Mouse (Mus musculus) megakaryocyte, adult 5-6 weeks (primary cell): ENCODE data around the gene Prkag2. TPM values are rescaled to one million over a fixed set of nuclear protein-coding genes. Genes with fewer than 3 reads are reported as not detected.
"Not testable (repeated sequence)": the region's sequence is repeated elsewhere in the genome, so short reads cannot be mapped to it uniquely, and the experiment has no call there.

ENCODE experiments used
- ATAC-seq: 2 replicates; pipeline ENCODE4 v1.8.0; 2016; ENCODE audit warnings: mild to moderate bottlenecking, inconsistent platforms; ENCODE audit not compliant: poor library complexity, severe bottlenecking
- total RNA-seq, 2 experiments: library from RNA; stranded (forward) in 1 of 2; stranded (reverse) in 1 of 2; fragments of 153-499, 151-499 nt in 1 of 2; fragments of 221-1000, 200-1000 nt in 1 of 2; gene quantifications; 2 replicates each; pipeline versions ENCODE4 v1.2.3 to v1.2.4; 2015 to 2017

Prkag2 gene
- total RNA-seq, 2 experiments from 2014 or later, result 45.6 to 46.0 TPM

GRCm38 (mm10) chr5:24878713-24879112 lies 221.7 kb downstream of the Prkag2 start:
- ATAC-seq, result no peak

GRCm38 (mm10) chr5:24877836-24878624 lies 222.4 kb downstream of the Prkag2 start:
- no peak for ATAC-seq

GRCm38 (mm10) chr5:24876653-24877052 lies 223.8 kb downstream of the Prkag2 start:
- ATAC-seq, result no peak

- no peak for ATAC-seq
These were observed 226.3 kb downstream of the Prkag2 start for GRCm38 (mm10) chr5:24874111-24874510.

GRCm38 (mm10) chr5:24873221-24873620 lies 227.2 kb downstream of the Prkag2 start:
- no peak for ATAC-seq

- no peak for ATAC-seq
These were observed 229.2 kb downstream of the Prkag2 start for GRCm38 (mm10) chr5:24871276-24871675.

GRCm38 (mm10) chr5:24869796-24870289 lies 230.6 kb downstream of the Prkag2 start:
- no peak for ATAC-seq

DNA sequence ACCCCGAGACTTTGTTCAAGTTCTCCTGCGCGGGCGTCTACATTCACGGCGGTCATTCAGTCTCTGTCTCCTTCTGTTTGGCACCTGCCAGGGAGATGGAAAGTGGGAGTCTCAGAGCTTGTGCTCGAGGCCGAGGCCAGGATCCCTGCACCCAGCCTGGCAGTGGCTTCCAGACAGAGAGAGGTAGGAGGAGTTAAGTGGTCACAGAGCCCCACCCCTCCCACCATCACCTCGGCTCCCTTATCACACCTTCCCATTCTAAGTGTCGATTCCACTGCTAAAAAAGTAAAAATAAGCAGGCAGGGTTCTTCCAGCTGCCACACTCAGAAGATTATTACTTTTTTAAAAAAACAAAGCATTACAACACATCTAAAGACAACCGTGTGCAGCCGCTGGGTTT lies 236.6 kb downstream of the Prkag2 start:
- no peak for ATAC-seq

DNA sequence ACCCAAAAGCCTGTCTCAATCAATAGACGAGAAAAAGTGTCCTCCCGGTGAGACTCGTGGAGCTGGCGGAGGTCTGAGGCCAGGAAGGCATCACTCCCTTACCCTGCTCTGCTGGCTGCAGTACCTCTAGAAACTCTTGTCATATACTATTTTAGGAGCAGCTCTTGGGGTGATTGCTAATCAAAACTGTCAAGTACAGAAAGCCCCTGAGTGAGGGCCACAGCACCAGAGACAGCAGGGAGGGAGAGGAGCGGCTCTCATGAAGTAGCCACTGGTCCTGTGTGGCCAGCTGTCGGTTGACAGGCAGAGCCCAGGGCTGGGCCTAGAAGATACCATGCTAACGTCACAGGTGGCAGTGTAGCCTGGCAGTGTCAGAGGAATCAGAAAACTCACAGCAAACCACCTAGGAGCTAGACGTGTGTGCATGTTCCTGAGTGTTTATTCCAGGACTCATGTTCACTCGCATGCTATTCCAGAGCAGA lies 239.0 kb downstream of the Prkag2 start:
- ATAC-seq, result no peak

DNA sequence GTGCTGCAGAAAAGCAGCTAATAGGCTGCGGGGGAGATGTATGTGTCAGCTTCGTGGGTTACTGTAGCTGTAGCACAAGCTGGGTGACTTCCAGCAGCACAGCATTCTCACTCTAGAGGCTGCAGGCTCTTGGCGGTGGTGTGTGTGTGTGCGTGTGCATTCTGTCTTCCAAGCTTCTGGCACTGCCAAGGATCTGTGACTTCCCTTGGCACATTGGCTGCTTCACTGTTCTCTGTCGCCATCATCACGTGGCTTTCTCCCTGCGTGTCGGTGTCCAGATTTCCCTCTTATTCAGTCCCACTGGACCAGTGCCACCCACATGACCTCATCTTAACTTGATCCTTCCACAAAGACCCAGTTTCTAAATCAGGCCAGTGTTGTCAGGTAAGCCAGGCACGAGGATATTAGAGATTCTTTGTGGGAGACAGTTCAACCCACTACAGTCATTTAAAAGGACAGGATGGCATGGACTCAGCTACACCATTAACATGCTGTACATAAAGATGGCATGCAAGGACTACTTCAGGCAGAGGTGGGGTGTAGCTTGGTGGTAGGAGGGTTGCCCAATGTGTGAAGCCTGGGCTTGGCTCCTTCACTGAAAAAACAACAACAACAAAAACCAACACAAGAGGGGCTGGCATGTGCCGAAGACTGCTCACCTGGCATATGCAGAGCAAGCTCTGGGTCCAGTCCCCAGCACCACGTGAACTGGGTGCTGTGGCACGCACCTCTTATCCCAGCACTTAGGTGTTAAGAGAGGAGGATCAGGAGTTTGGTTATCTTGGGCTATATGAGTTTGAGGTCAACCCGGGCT lies 239.6 kb downstream of the Prkag2 start:
- ATAC-seq, result no peak

- no peak for ATAC-seq
These were observed 240.5 kb downstream of the Prkag2 start for GRCm38 (mm10) chr5:24859771-24860540.

DNA sequence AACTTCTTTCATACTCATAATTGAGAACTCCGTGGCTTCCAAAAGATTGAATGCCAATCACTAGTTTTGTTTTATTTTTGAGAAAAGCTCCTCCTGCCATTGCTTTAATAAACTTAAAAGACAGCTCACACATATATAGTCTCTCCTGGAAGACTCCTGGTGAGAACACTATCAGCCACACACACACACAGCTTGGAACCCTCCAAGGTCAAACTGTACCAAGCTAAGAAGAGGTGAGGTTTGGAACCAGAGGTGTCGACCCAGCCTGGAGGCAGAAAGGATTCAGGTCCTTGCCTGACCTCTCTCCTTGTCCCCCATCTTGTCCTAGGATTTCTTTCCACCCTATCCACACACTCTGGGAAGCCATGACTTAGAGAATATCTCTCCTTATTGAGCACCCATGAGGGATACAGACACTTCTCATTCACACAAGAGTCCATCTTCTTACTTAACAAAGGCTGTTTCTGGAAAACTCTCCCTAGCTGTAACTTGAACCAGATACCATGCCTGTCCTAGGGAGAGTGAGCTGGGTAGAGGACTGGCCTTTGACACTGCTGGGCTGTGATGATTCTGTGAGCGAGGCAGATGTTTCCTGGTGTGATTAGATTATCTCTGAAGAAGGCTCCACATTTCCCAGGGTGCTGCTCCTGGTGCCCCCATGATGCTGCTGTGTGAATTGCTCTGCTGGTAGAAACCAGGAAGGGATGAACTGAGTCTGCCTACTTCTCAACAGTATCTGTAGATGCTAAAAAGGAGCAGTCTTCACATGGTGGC lies 245.4 kb downstream of the Prkag2 start:
- no peak for ATAC-seq

- no peak for ATAC-seq
These were observed 246.2 kb downstream of the Prkag2 start for GRCm38 (mm10) chr5:24854256-24854655.

DNA sequence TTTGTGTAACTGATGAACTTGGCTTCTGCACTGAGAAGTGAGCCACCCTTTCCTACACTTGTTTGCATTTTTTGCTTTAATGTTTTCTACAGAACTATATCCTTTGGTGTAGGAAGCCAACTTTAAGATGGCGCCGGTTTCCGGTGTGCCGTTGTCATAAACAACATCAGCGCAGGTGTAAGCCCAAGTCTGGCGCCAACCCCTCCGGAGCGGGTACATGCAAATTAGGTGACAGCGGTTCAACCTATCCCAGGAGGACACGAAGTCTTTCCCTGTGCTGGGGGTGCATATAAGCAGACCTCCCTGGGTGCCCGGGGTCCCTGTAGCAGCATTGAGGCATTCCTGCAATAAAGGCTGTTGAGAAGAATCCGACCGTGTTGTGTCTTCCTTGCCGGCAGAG lies 252.2 kb downstream of the Prkag2 start:
- ATAC-seq, result not testable (repeated sequence)

DNA sequence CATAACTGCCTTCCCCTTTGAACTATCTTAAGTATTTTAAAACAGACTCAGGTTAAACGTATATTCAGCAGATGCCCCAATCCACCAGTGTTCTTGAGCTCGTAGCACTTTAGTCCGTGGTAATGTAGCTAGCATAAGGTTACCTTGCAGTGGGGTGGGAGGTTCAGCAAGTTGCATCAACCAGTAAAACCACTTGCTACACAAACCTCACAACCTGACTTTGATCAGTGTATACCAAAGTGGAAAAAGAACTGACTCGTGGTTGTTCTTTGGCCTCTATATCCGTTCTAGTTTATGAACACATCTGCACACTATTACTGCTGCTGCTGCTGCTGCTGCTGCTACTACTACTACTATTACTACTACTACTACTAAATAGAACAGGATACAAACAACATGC lies 256.6 kb downstream of the Prkag2 start:
- no peak for ATAC-seq

- peak; percentile 11 for ATAC-seq
These were observed 257.4 kb downstream of the Prkag2 start for GRCm38 (mm10) chr5:24843103-24843475.

- peak; percentile 82 for ATAC-seq
These were observed 258.0 kb downstream of the Prkag2 start, which contains the start of gene Rheb for GRCm38 (mm10) chr5:24842274-24843102. Gene Rheb (minus strand): TSS chr5:24842624.

DNA sequence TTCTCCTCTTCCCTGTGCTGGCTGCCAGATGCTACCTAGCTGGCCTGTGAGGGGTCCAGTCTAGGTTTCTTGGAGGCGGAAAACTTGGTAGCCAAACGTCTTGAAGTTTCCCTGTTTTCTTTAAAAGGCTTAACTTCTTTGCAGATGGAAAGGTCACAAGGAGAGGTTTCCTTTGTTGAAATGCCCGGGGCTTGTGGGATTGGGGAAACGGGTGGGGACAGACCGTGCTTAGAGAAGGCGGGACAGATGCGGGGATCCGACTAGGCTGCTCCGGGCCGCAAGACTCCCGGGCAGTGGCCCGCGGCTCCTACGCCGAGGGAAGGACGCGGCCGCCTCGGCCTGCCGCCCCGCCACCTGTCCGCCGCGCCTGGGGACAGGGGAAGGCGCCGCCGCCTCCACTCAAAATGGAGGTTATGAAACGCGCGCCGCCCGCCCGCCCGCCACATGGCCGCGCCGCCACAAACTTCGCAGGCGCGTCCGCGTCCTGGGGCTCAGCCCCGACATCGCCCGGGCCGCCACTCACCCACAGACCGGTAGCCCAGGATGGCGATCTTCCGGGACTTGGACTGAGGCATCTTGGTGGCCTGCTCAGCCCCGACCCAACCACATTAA lies 258.7 kb downstream of the Prkag2 start:
- ATAC-seq, result peak; percentile 8

DNA sequence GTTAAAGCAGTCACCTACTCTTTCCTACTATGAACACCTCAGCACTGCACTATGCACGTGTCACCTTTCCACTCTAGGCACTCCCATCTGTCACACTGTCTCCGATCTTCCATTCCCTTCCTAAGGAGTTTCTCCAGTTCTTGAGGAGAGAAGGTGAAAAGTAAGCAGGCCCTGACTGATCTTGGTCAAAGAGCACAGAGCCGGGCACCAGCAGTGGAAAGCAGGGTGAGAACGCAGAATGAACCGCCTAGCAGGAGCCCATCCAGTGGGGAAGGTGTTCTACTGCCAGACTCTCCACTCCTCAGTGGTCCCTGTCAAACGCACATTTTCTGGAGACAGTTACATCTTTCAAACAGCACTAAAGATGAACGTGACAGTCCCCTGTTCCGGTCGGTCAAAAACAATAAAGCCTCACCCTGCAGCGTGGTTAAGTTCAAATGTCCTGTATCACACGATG lies 259.4 kb downstream of the Prkag2 start:
- no peak for ATAC-seq
